Mouse (Mus musculus) small intestine, adult 2 months (tissue): Measurements from ENCODE around the gene Fkbp1b.

Experiments
- CTCF ChIP-seq: fragments of 200-500 bp; IDR thresholded peaks from 2 replicates; pipeline ENCODE4 v1.5.1; 2012; ENCODE audit warnings: low read depth, mild to moderate bottlenecking, control low read depth, inconsistent platforms, low read length, moderate library complexity, mixed read lengths; ENCODE audit not compliant: insufficient replicate concordance, insufficient read length; ENCODE audit errors: extremely low read depth
- POLR2A ChIP-seq: fragments of 200-500 bp; IDR thresholded peaks from 2 replicates; pipeline ENCODE4 v1.6.1; 2012; ENCODE audit warnings: low read depth, mild to moderate bottlenecking, control low read depth, inconsistent platforms, low read length, moderate library complexity

- TF ChIP-seq POLR2A (no peak), CTCF (no peak)
These were observed 30.9 kb upstream of the Fkbp1b start for GRCm38 (mm10) chr12:4872273-4872672.
